Mouse (Mus musculus): ENCODE results near the gene Trip13. TPM values are rescaled to one million over a fixed set of nuclear protein-coding genes. Genes with fewer than 3 reads are reported as not detected.

Gene Trip13
- total RNA-seq, 1 experiment: 43.0 TPM

- peaks cover 18% of the 10 kb centered on the region for H3K36me3 ChIP-seq (ENCODE audit: control insufficient read depth, insufficient read depth, low read length, poor library complexity, severe bottlenecking)
- peak overlapping the region; percentile 93; the same call in 1 of the 2 replicates for H3K9ac ChIP-seq (ENCODE audit: insufficient read depth, low read depth, low read length, poor library complexity, severe bottlenecking)
These were observed 585 bp upstream of the Trip13 start for GRCm38 (mm10) chr13:73938177-73938560.

GRCm38 (mm10) chr13:73936938-73937320 lies 655 bp downstream of the Trip13 start:
- no peak for DNase-seq (ENCODE audit: low read depth, low spot score)
- TF ChIP-seq CHD2 (IDR thresholded peaks at IDR 0.05; ENCODE audit: low read depth, low read length) (no peak), ZNF384 (IDR thresholded peaks at IDR 0.05; ENCODE audit: low read depth, low read length) (no peak), ZC3H11A (IDR thresholded peaks at IDR 0.05; ENCODE audit: borderline replicate concordance, low read depth, low read length) (no peak), MAFK (IDR thresholded peaks at IDR 0.05; ENCODE audit: insufficient read depth, low read depth, low read length) (no peak), HCFC1 (IDR thresholded peaks at IDR 0.05; ENCODE audit: borderline replicate concordance, insufficient read depth, low read length) (no peak)
- Histone ChIP-seq H3K9ac (ENCODE audit: insufficient read depth, low read depth, low read length, poor library complexity, severe bottlenecking) (peak overlapping the region; percentile 93), H3K36me3 (ENCODE audit: control insufficient read depth, insufficient read depth, low read length, poor library complexity, severe bottlenecking) (peaks cover 12% of the 10 kb centered on the region), H3K27ac (ENCODE audit: insufficient read depth, low read depth, low read length, poor library complexity, severe bottlenecking) (peak overlapping the region; percentile 42), H3K9me3 (ENCODE audit: control insufficient read depth, insufficient read depth, low read depth, low read length) (no peaks in the 10 kb centered on the region), H3K4me1 (ENCODE audit: control insufficient read depth in 2 of 2, insufficient read depth in 2 of 2, low read length in 2 of 2, poor library complexity in 1 of 2) (peaks cover 0 to 10% of the 10 kb centered on the region in 2 experiments; a peak in 2 of 4 replicates), H3K4me3 (ENCODE audit: insufficient read depth in 1 of 2, low read depth in 1 of 2, low read length in 2 of 2, poor library complexity in 1 of 2, severe bottlenecking in 1 of 2) (peak overlapping the region; percentile 76 to 100)
- in situ Hi-C loops (cut with MboI; ENCODE audit: low sequenced_read_pairs in 2 of 2, unreplicated experiment in 2 of 2): no loop called here

More at GRCm38 (mm10) chr13:73938177-73938560, 585 bp upstream of the Trip13 start:
- in situ Hi-C loops (cut with MboI; ENCODE audit: low sequenced_read_pairs in 2 of 2, unreplicated experiment in 2 of 2): no loop called here
- Histone ChIP-seq H3K27ac (ENCODE audit: insufficient read depth, low read depth, low read length, poor library complexity, severe bottlenecking) (no peak overlapping the region), H3K4me1 (ENCODE audit: control insufficient read depth in 2 of 2, insufficient read depth in 2 of 2, low read length in 2 of 2, poor library complexity in 1 of 2) (peaks cover 0 to 10% of the 10 kb centered on the region in 2 experiments; a peak in 2 of 4 replicates), H3K4me3 (ENCODE audit: insufficient read depth in 1 of 2, low read depth in 1 of 2, low read length in 2 of 2, poor library complexity in 1 of 2, severe bottlenecking in 1 of 2) (peak overlapping the region; percentile 76 to 100), H3K9me3 (ENCODE audit: control insufficient read depth, insufficient read depth, low read depth, low read length) (no peaks in the 10 kb centered on the region)
- TF ChIP-seq MAFK (IDR thresholded peaks at IDR 0.05; ENCODE audit: insufficient read depth, low read depth, low read length) (no peak), CHD2 (IDR thresholded peaks at IDR 0.05; ENCODE audit: low read depth, low read length) (no peak), HCFC1 (IDR thresholded peaks at IDR 0.05; ENCODE audit: borderline replicate concordance, insufficient read depth, low read length) (no peak), ZC3H11A (IDR thresholded peaks at IDR 0.05; ENCODE audit: borderline replicate concordance, low read depth, low read length) (no peak), ZNF384 (IDR thresholded peaks at IDR 0.05; ENCODE audit: low read depth, low read length) (no peak)
- DNase-seq (ENCODE audit: low read depth, low spot score): no peak

GRCm38 (mm10) chr13:73932201-73932600 lies 5.4 kb downstream of the Trip13 start:
- peaks cover 30% of the 10 kb centered on the region for H3K36me3 ChIP-seq (ENCODE audit: control insufficient read depth, insufficient read depth, low read length, poor library complexity, severe bottlenecking)
- in situ Hi-C loops (cut with MboI; ENCODE audit: low sequenced_read_pairs in 2 of 2, unreplicated experiment in 2 of 2): no loop called here
- H3K4me3 ChIP-seq (ENCODE audit: insufficient read depth in 1 of 2, low read depth in 1 of 2, low read length in 2 of 2, poor library complexity in 1 of 2, severe bottlenecking in 1 of 2): no peak overlapping the region
- TF ChIP-seq CHD2 (IDR thresholded peaks at IDR 0.05; ENCODE audit: low read depth, low read length): no peak
- no peak for TF ChIP-seq ZNF384 (IDR thresholded peaks at IDR 0.05; ENCODE audit: low read depth, low read length)
- no peak for TF ChIP-seq HCFC1 (IDR thresholded peaks at IDR 0.05; ENCODE audit: borderline replicate concordance, insufficient read depth, low read length)
- no peak for TF ChIP-seq MAFK (IDR thresholded peaks at IDR 0.05; ENCODE audit: insufficient read depth, low read depth, low read length)
- TF ChIP-seq ZC3H11A (IDR thresholded peaks at IDR 0.05; ENCODE audit: borderline replicate concordance, low read depth, low read length): no peak
- H3K9ac ChIP-seq (ENCODE audit: insufficient read depth, low read depth, low read length, poor library complexity, severe bottlenecking): no peak overlapping the region
- H3K4me1 ChIP-seq (ENCODE audit: control insufficient read depth in 2 of 2, insufficient read depth in 2 of 2, low read length in 2 of 2, poor library complexity in 1 of 2): peaks cover 0 to 3% of the 10 kb centered on the region in 2 experiments; a peak in 1 of 4 replicates
- DNase-seq (ENCODE audit: low read depth, low spot score): no peak
- no peak overlapping the region for H3K27ac ChIP-seq (ENCODE audit: insufficient read depth, low read depth, low read length, poor library complexity, severe bottlenecking)
- H3K9me3 ChIP-seq (ENCODE audit: control insufficient read depth, insufficient read depth, low read depth, low read length): no peaks in the 10 kb centered on the region

GRCm38 (mm10) chr13:73913066-73913465 lies 24.5 kb downstream of the Trip13 start:
- Histone ChIP-seq H3K4me3 (ENCODE audit: insufficient read depth in 1 of 2, low read depth in 1 of 2, low read length in 2 of 2, poor library complexity in 1 of 2, severe bottlenecking in 1 of 2) (no peak overlapping the region), H3K9ac (ENCODE audit: insufficient read depth, low read depth, low read length, poor library complexity, severe bottlenecking) (no peak overlapping the region), H3K27ac (ENCODE audit: insufficient read depth, low read depth, low read length, poor library complexity, severe bottlenecking) (no peak overlapping the region), H3K9me3 (ENCODE audit: control insufficient read depth, insufficient read depth, low read depth, low read length) (no peaks in the 10 kb centered on the region), H3K4me1 (ENCODE audit: control insufficient read depth in 2 of 2, insufficient read depth in 2 of 2, low read length in 2 of 2, poor library complexity in 1 of 2) (no peaks in the 10 kb centered on the region), H3K36me3 (ENCODE audit: control insufficient read depth, insufficient read depth, low read length, poor library complexity, severe bottlenecking) (peaks cover 42% of the 10 kb centered on the region)
- DNase-seq (ENCODE audit: low read depth, low spot score): no peak
- no peak for TF ChIP-seq HCFC1 (IDR thresholded peaks at IDR 0.05; ENCODE audit: borderline replicate concordance, insufficient read depth, low read length)
- in situ Hi-C loops (cut with MboI; ENCODE audit: low sequenced_read_pairs in 2 of 2, unreplicated experiment in 2 of 2): no loop called here

Data from ES-E14 (cell line).